Mouse (Mus musculus) forebrain, embryonic 15.5 days (tissue): ENCODE measurements around the gene Nell1. TPM values are rescaled to one million over a fixed set of nuclear protein-coding genes. Genes with fewer than 3 reads are reported as not detected.

Source experiments
- ATAC-seq: fragments of 200-750 bp; cut with Nextera tagmentation; replicated peaks from 2 replicates; pipeline ENCODE4 v1.8.0; 2017; ENCODE audit warnings: mild to moderate bottlenecking, moderate TSS enrichment, moderate library complexity
- H3K27ac ChIP-seq: fragments of 300-500 bp; sonication (generic); replicated peaks from 2 replicates; pipeline ENCODE4 v1.5.1; 2015; ENCODE audit warnings: mild to moderate bottlenecking, inconsistent platforms
- H3K27me3 ChIP-seq: fragments of 300-500 bp; sonication (generic); 2 replicates; pipeline ENCODE4 v1.6.1; 2015; ENCODE audit warnings: inconsistent platforms
- H3K36me3 ChIP-seq: fragments of 300-500 bp; sonication (generic); 2 replicates; pipeline ENCODE4 v1.6.1; 2015; ENCODE audit warnings: mild to moderate bottlenecking, inconsistent platforms
- H3K4me1 ChIP-seq: fragments of 300-500 bp; sonication (generic); 2 replicates; pipeline ENCODE4 v1.6.1; 2015; ENCODE audit warnings: inconsistent platforms
- H3K4me2 ChIP-seq: fragments of 300-500 bp; sonication (generic); replicated peaks from 2 replicates; pipeline ENCODE4 v1.6.1; 2015; ENCODE audit warnings: mild to moderate bottlenecking, inconsistent platforms
- H3K4me3 ChIP-seq: fragments of 300-500 bp; sonication (generic); 2 replicates; pipeline ENCODE4 v1.5.1; 2015; ENCODE audit warnings: mild to moderate bottlenecking, inconsistent platforms
- H3K9ac ChIP-seq: fragments of 300-500 bp; sonication (generic); replicated peaks from 2 replicates; pipeline ENCODE4 v1.6.1; 2015; ENCODE audit warnings: mild to moderate bottlenecking, inconsistent platforms
- H3K9me3 ChIP-seq: fragments of 300-500 bp; sonication (generic); 2 replicates; pipeline ENCODE4 v1.6.1; 2016; ENCODE audit warnings: inconsistent platforms
- WGBS: fragments of 180-500 bp; shearing (Covaris S2); methylation state at CpG from one replicate; pipeline ENCODE4 v1.1.7; 2015; ENCODE audit warnings: mixed read lengths; 5-methylcytosine and 5-hydroxymethylcytosine counted together
- polyA plus RNA-seq: library from polyadenylated mRNA; unstranded; fragments of >200 nt; fragmentation: Nextera tagmentation; extraction: Ambion mirVana; gene quantifications from 2 replicates; pipeline ENCODE4 v1.2.1, GENCODE M21; 2015

Gene Nell1
- polyA plus RNA-seq, 1 experiment from 2014 or later, result 10.3 TPM

DNA sequence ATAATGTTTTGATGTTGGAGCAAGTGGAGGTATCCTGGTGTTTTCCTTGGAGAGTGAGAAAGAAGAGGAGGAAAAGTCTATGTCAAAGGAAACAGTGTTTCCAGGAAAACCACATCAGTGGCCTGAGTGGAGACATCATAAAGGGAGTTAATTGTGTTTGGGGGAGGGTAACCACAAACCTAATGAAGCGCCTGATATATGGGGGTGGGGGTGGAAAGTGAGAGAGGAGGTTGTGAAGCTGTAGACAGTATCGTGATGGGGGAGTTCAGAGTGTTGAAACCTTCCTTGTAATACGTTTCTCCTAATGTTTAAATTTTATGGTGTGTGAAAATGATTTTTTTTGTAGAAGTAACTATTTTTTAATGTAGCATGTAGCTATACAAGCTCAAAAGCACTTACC, 858.1 kb downstream of the Nell1 start:
- Histone ChIP-seq H3K27ac (no peak overlapping the region), H3K27me3 (no peaks in the 10 kb centered on the region), H3K9ac (no peak overlapping the region), H3K4me1 (0 out of 2 replicates have a peak, but pooled peaks cover 6% of the 10 kb centered on the region), H3K36me3 (no peaks in the 10 kb centered on the region), H3K9me3 (no peaks in the 10 kb centered on the region), H3K4me3 (no peak overlapping the region), H3K4me2 (no peak overlapping the region)
- WGBS, result 83% methylated on average over 3 of the region's 3 CpGs
- no peak for ATAC-seq

DNA sequence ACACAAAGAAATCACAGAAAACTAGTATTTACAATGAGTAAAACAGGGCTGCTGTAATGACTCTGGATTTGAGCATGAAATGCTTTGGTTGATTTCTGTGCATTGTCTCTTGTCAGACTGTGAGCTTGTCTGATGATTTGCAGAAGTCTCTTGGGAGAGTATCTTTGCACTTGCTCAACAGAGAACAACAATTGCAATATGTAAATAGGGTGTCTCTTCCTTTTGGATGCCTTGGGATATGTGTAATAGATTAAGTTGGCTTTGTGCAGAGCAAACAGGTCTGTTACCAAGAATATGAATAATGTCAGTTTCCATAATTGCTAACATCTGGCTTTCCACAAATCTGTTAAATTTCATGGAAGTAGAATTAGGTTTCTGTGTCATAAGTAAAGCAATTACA, 868.0 kb downstream of the Nell1 start:
- ATAC-seq, result no peak
- Histone ChIP-seq H3K27ac (no peak overlapping the region), H3K4me2 (no peak overlapping the region), H3K4me1 (no peaks in the 10 kb centered on the region), H3K9me3 (no peaks in the 10 kb centered on the region), H3K27me3 (no peaks in the 10 kb centered on the region), H3K9ac (no peak overlapping the region), H3K36me3 (no peaks in the 10 kb centered on the region), H3K4me3 (no peak overlapping the region)

DNA sequence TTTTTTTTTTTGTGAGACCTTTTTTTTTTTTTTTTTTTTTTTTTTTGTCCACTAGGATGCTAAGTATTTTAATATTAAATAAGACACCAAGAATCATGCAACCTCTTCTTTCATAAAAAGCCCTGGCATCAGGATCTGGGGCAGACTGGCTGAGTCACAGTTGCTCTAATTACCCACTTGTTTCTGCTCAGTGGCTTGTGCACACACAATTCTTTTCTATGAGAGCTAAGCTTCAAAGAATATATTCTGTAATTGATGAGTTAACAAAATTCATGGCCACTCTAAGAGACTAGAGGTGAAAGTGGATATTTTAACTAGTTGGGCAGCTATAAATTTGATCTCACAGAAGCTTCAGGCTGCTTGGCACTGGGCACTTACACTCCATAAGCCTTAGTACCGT, 873.3 kb downstream of the Nell1 start:
- no peaks in the 10 kb centered on the region for H3K9me3 ChIP-seq
- no peak for ATAC-seq
- H3K27ac ChIP-seq, result no peak overlapping the region
- H3K4me1 ChIP-seq, result no peaks in the 10 kb centered on the region
- H3K9ac ChIP-seq, result no peak overlapping the region
- no peak overlapping the region for H3K4me3 ChIP-seq
- H3K4me2 ChIP-seq, result no peak overlapping the region
- no peaks in the 10 kb centered on the region for H3K27me3 ChIP-seq
- no peaks in the 10 kb centered on the region for H3K36me3 ChIP-seq
- WGBS, result 59% methylated on average over 1 of the region's 1 CpGs

DNA sequence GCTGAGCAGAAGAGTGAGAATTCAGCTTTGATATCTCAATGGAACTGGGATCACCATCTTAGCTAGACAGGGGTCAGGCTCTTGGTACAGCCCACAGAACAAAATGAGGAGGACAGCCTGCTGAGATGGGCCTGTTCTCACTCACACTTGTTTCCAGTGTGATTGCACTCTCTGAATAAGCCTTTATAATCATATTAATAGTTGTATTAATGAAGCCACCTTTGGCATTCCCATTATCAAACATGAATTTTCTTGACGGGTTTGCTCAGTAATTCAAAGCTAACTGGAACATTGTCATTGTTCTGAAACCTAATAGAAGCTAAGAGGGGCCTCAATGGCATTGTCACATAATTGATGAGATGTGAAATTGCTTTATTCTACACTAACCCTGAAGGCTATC, 875.6 kb downstream of the Nell1 start:
- no peak for ATAC-seq
- H3K4me1 ChIP-seq, result no peaks in the 10 kb centered on the region
- 20% methylated on average over 1 of the region's 1 CpGs for WGBS

DNA sequence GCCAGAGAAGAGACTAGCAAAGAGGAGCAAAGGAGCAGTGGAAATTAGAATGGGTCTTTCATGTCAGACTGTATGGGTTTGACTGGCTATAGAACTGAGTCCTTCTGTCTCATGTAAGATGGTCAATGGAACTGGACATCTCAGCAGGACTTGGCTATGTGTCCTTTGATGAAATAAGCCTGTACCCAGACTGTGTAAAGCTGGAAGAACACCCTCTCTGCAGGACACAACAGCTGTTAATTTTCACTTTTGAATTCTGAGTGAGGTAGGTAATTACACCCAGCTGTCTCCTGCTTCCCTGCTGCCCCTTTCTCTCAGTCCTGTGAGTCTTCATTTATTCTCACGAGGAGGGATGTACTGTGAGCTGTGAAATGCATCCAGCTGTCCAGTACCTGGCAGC, 895.5 kb downstream of the Nell1 start:
- 17% methylated on average over 1 of the region's 1 CpGs for WGBS

More for the DNA sequence above, 875.6 kb downstream of the Nell1 start:
- Histone ChIP-seq H3K27me3 (no peaks in the 10 kb centered on the region), H3K4me3 (no peak overlapping the region), H3K4me2 (no peak overlapping the region), H3K27ac (no peak overlapping the region), H3K36me3 (no peaks in the 10 kb centered on the region), H3K9ac (no peak overlapping the region), H3K9me3 (no peaks in the 10 kb centered on the region)

DNA sequence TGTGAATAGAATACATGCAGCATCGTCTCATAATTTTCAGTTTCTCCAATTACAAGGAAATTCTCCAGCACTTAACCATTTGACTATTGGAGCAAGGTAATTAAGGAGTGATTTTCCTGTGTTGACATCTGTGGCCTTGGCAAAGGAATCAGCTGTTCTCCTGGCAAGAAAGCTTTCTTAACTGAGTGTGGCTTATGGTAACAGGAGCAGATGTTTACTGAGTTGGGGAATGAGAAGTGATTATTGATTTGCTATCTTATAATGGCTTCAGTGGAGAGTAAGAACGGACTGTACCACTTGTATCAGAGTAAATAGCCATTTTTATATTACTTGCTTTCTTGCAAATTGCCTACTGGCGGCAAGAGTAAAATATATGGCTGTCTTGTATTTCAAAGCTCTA, 913.0 kb downstream of the Nell1 start:
- H3K36me3 ChIP-seq, result no peaks in the 10 kb centered on the region
- no peaks in the 10 kb centered on the region for H3K9me3 ChIP-seq
- no peak overlapping the region for H3K9ac ChIP-seq
- no peak overlapping the region for H3K4me2 ChIP-seq
- no peaks in the 10 kb centered on the region for H3K4me1 ChIP-seq
- 55% methylated on average over 3 of the region's 3 CpGs for WGBS
- ATAC-seq, result no peak
- no peak overlapping the region for H3K4me3 ChIP-seq
- H3K27ac ChIP-seq, result no peak overlapping the region
- H3K27me3 ChIP-seq, result no peaks in the 10 kb centered on the region

More for the DNA sequence above, 895.5 kb downstream of the Nell1 start:
- no peaks in the 10 kb centered on the region for H3K27me3 ChIP-seq
- no peak overlapping the region for H3K4me3 ChIP-seq
- H3K9ac ChIP-seq, result no peak overlapping the region
- no peak overlapping the region for H3K27ac ChIP-seq
- H3K4me2 ChIP-seq, result no peak overlapping the region
- ATAC-seq, result no peak
- H3K9me3 ChIP-seq, result no peaks in the 10 kb centered on the region
- H3K4me1 ChIP-seq, result no peaks in the 10 kb centered on the region
- no peaks in the 10 kb centered on the region for H3K36me3 ChIP-seq

DNA sequence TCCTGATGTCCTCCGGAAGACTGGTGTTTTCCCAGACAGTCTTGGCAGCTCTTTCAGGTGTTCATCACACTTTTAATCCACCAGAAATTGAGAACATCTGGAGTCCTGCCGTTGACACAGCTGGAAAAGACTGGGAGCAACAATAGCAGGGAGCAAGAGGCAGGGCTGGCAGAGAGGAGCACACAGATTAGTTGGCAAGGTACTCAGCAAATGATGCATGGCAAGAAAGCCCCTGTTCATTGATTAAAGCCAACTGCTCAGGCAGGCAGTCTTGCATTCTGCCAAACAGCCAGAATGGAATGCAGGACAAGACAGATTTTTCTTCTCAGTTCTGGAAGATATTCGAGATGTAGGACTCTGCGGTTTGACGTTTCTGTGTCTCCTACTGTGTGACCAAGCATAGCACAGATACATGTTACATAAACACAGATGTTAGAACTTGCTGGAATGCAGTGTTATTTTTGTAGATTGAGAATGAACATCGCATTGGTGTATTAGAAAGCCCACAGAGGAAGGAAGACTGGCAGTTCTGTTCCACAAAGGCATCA, 925.0 kb downstream of the Nell1 start:
- Histone ChIP-seq H3K4me3 (no peak overlapping the region), H3K4me1 (no peaks in the 10 kb centered on the region), H3K27ac (no peak overlapping the region), H3K9ac (no peak overlapping the region), H3K9me3 (no peaks in the 10 kb centered on the region), H3K36me3 (no peaks in the 10 kb centered on the region), H3K27me3 (no peaks in the 10 kb centered on the region), H3K4me2 (no peak overlapping the region)
- no peak for ATAC-seq
- WGBS, result 64% methylated on average over 6 of the region's 6 CpGs

Other genes with a start within 250 kb of the Nell1 start
- gene Htatip2, start 215.7 kb upstream of the Nell1 start, polyA plus RNA-seq, result 1.5 and 2.2 TPM in 2 replicates
- gene Prmt3, start 196.5 kb upstream of the Nell1 start, polyA plus RNA-seq, result 52.6 and 55.3 TPM in 2 replicates
- not detected in 2 replicates for gene Slc6a5, start 64.7 kb upstream of the Nell1 start, polyA plus RNA-seq